Mouse (Mus musculus) cerebellum, adult 2 months (tissue): ENCODE measurements around the gene Cfap77.

Experiments
- CTCF ChIP-seq: fragments of 200-500 bp; IDR thresholded peaks from 2 replicates; pipeline ENCODE4 v1.5.1; 2011; ENCODE audit warnings: low read depth, mild to moderate bottlenecking, control low read depth, low read length, moderate library complexity, borderline replicate concordance; ENCODE audit not compliant: insufficient read depth
- POLR2A ChIP-seq: fragments of 200-500 bp; IDR thresholded peaks from 2 replicates; pipeline ENCODE4 v1.6.1; 2011; ENCODE audit warnings: low read length, control low read depth, borderline replicate concordance; ENCODE audit not compliant: insufficient read depth

DNA sequence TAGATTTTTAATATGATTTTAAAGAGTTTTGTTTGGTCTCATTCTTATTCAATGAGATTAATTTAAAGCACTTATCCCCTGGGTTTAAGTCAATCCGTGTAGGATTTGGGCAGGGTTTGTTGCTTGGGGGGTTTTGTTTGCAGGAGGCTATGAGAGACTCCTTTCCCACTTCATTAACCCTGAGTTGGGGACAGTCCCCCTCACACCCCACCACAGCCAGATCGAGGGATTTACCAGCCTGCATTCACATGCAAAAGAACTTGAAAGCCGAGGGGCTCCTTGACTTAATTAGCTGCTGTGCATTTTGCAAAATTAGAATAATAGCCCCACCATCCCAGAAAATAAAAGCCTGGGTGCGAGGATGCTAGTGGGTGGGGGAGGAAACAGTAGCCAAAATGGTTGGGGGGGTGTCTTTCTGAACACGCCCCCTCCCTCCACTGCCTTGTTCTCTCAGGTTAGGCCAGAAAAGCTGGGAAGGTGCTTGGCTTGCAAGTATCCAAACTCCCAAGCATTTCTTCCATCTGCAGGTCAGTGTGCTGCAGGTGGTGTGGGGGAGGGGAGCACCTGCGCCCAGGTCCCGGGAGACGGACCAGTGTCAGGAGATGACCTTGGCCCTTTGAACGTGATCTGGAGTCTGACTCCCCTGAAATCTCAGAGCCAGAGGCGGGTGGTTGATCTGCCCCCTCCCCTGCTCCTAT, 147.0 kb downstream of the Cfap77 start:
- TF ChIP-seq CTCF (no peak), POLR2A (no peak)
